Mouse (Mus musculus) frontal cortex, postnatal 25 days (tissue): ENCODE measurements around the gene Ins1.

Experiments used
- DNase-seq, 2 experiments: peaks; one replicate each; pipeline ENCODE4 v3.0.0; 2022; ENCODE audit warnings: low spot score in 2 of 2

Gene Ins1

DNA sequence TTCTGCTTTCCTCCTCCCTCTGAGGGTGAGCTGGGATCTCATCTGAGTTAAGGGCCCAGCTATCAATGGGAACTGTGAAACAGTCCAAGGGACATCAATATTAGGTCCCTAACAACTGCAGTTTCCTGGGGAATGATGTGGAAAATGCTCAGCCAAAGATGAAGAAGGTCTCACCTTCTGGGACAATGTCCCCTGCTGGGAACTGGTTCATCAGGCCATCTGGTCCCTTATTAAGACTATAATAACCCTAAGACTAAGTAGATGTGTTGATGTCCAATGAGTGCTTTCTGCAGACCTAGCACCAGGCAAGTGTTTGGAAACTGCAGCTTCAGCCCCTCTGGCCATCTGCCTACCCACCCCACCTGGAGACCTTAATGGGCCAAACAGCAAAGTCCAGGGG lies at the start of gene Ins1:
TSS of gene Ins1 (plus strand) at position 301 of the 400 bp plus-strand sequence.
- no peak for DNase-seq
